Mouse (Mus musculus): ENCODE measurements around the gene Olfr541.
"Not testable (repeated sequence)": the region's sequence is repeated elsewhere in the genome, so short reads cannot be mapped to it uniquely, and the experiment has no call there.

Olfr541 gene

DNA sequence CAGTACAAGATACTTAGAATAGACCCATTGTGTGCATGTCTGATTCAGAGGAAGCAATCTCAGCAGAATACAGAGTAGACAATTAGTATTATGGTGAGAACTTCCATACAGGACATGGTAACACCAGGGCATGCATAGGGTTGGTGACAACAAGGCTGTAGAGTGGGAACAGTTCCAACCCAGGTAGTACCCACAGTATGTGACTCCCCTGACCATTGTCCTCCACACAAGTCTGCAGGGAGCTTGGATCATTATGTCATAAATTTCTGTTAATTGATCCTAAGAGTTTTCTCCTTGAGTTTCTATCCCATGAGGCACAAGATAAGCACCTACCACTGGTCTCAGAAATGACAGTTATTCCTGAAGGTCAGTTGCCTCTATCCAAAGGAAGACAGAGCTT, at the start of gene Olfr541:
Olfr541 (plus strand) TSS at position 301 of the 400 bp plus-strand sequence.
- DNase-seq, result no peak

DNA sequence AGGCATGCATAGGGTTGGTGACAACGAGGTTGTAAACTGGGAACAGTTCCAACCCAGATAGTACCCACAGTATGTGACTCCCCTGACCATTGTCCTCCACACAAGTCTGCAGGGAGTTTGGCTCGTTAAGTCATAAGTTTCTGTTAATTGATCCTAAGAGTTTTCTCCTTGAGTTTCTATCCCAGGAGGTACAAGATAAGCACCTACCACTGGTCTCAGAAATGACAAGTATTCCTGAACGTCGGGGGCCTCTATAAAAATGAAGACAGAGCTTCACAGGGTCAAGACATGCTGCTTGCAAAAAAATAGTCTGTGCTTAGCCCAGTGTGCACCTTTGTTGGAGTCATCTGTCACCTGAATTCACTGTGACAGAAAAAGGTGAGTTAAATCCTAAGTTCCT, 37.4 kb upstream of the Olfr541 start, which contains the start of gene Olfr539:
Olfr539 (plus strand) TSS at position 301 of the 400 bp plus-strand sequence.
- DNase-seq, result no peak

GRCm38 (mm10) chr7:140670693-140671092, 26.4 kb upstream of the Olfr541 start:
- DNase-seq, result not testable (repeated sequence)

DNA sequence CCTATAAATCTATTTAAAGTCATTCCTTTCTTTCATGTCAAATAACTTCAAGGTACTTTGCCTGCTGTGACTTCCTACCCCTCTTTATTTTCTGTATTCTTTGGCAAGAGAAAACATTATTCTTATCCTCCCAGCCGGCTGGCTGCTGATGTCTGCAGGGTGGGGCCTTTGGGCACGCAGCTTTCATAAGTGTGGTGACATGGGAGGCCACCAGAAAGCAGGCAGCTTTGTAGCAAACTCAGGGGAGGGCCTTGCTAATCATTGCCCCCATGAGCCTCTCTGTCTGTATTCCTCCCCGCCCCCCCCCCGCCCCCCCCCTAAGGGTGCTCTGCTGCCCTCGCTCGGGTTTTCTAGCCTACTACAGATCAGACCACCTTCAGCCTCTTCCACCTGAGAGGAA, 21.2 kb upstream of the Olfr541 start:
- DNase-seq, result no peak

DNA sequence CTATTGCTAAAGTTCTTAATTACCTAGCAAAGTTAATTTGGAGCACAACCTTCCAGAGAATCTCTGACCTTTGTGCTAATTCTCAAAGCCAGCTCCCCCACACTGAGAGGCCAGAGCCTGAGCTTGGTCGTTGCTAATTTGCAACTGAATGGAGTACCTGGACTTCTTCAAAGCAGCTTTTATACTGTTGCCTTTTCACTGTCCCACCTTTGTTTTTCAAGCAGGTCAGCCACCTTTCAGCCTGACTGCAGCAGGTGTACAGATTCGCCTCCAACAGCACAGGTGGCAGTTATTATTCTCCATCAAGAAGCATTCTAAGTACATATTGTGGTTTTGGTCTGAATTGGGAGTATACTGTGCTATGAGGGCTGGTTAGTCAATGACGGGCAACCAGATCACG, 17.5 kb upstream of the Olfr541 start:
- DNase-seq, result not testable (repeated sequence)

- DNase-seq, result no peak
These were observed 15.4 kb upstream of the Olfr541 start, which contains the start of gene Olfr45 for GRCm38 (mm10) chr7:140681651-140682050. Olfr45 (plus strand) TSS chr7:140681951.

DNA sequence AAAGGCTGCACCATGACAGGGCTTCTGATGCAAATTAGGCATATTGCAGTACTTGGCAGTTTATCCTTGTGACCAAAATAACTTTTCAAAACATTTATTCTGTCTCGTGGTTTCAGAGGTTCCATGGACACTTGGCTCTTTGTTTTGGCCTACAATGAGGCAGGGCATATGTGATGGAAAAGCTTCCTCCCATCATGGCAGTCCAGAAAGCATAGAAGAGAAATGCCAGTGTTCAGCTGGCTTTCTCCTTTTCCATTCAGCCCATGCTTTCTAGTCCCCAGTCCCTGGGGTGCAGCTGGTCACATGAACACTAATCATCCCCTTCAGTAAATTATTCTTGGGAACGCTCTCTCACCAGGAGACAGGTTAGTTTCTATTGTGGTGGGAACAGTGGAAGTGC, 9.3 kb downstream of the Olfr541 start:
- no peak for DNase-seq

- DNase-seq, result no peak
These were observed 10.6 kb downstream of the Olfr541 start for GRCm38 (mm10) chr7:140707536-140708284.

- no peak for DNase-seq
These were observed 20.3 kb downstream of the Olfr541 start for GRCm38 (mm10) chr7:140717155-140718055.

GRCm38 (mm10) chr7:140721095-140721494, 24.0 kb downstream of the Olfr541 start:
- DNase-seq, result peak; percentile 5

- DNase-seq, result no peak
These were observed 28.5 kb downstream of the Olfr541 start for GRCm38 (mm10) chr7:140725558-140725957.

DNA sequence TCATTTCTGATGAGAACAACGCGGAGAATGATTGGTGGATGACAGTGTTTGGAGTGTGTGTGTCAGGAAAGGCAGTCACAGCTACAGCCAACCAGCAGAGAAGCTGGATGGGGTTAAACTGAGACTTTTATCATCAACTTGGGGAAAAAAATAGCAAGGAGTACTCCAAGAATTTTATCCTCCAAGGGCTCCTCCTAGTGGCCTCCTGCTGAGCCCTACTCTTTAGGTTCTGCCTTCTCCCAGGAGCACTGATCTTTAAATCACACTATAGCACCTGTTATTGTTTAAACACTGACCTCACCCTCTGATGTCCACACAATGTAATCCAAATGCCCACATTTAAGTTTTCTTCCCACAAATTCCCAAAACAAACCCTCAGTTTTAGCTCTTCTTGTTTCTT, 36.1 kb downstream of the Olfr541 start:
- DNase-seq, result no peak

DNA sequence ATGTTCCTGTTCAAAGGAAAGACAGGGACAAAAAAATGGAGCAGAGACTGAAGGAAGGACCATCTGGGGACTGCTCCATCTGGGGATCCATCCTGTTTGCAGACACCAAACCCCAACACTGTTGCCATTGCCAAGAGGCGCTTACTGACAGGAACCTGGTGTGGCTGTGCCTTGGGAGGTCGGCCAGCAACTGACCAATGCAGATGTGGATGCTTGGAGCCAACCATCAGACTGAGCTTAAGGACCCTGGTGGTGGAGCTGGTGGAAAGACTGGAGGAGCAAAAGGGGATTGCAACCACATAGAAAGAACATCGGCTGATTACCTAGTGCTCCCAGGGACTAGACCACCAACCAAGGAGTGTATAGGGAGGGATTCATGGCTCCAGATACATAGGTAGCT, 50.3 kb downstream of the Olfr541 start:
- DNase-seq, result no peak

- no peak for DNase-seq
These were observed 51.2 kb downstream of the Olfr541 start for GRCm38 (mm10) chr7:140748116-140748826.

DNA sequence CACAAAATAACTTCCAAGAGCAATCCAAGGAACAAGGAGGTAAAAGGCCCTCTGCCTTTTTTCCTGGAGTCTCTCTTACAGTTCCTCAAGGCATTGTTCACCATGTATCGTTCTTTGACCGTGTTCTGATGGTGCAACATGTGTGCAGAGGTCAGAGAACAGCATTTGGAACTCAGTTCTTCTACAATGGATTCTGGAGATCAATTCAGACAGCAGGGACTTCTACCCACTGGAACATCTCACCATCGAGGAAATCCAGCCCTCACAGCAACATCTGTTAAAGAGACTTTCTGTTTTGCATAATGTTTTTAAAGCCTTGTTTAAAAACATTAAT, 51.7 kb downstream of the Olfr541 start:
- no peak for DNase-seq

DNA sequence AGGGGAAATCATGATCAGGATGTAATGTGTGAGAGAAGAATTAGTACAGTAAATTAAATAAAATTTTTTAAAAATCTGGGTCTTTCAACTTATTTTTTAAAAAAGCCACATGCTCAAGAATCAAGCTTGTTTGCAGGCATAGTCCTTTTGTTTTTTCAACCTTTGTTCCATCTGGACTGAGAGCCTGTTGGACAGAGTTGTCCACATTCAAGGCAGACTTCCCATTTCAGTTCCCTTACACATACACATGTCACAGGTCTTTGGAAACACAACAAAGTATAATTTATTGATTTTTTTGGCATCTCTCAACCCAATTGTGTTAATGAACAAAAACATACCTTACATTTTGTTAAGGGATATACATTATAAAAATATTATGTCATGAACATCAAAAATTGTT, 57.5 kb downstream of the Olfr541 start:
- no peak for DNase-seq
